Mouse (Mus musculus) embryonic fibroblast, embryonic 13.5 days (primary cell): ENCODE results near the gene Khnyn.
A peak's percentile ranks its signal among the peaks of the same experiment; 100 is the strongest.

ENCODE experiments used
- CTCF ChIP-seq: IDR thresholded peaks from 2 replicates; pipeline ENCODE4 v1.5.1; 2011; ENCODE audit warnings: mild to moderate bottlenecking, control low read depth, low read length, moderate library complexity, borderline replicate concordance; ENCODE audit not compliant: insufficient read depth
- POLR2A ChIP-seq: IDR thresholded peaks from 2 replicates; pipeline ENCODE4 v1.6.1; 2011; ENCODE audit warnings: low read depth, mild to moderate bottlenecking, control low read depth, low read length, moderate library complexity

DNA sequence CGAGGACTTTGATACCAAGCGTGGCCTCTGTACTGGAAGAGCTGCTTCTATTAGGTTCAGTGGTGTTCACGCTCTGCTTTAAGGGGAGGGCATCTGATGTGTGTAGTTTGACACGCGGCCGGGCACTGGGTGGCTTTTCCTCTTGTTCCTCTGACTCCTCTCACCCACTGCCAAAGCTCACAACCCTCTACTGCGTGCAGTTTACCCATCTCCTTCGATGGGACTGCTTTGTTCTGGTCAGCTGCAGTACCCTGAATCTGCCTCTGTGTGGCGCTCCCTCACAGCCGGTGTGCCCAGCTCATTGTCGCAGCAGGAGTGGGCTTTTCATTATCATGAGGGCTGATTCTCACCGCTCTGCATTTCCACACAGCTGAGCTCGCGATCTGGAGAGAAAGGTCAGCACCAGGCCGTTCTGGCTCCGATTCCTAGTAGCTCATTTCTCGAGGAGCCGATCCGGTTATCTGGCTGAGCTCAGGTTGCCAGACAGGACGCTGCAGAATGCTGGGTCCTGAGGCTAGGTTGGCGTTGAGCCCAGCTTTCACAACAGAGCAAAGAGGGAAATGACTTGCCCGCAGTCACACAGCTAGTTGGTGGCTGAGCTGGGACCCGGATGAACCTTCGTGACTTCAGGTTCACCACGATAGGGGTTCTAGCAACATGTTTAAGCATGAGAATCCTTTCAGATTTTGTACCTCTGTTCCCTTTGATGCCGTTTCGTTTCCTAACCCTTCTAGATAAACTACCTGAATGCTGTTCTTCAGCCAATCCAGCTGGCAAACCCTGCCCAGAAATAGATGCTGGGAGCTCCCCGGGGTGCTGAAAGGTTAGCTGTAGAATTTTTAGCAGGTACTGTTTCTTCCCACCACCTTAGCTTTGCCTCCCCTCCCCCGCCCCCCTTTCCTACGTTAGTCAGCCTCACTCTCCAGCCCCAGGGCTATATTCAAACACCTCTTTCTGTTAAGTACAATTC lies 10.7 kb upstream of the Khnyn start:
- TF ChIP-seq POLR2A = no peak
- peak; percentile 89 for TF ChIP-seq CTCF
